ENCODE assay signal across 10 mouse cellular contexts in the genomic region with DNA sequence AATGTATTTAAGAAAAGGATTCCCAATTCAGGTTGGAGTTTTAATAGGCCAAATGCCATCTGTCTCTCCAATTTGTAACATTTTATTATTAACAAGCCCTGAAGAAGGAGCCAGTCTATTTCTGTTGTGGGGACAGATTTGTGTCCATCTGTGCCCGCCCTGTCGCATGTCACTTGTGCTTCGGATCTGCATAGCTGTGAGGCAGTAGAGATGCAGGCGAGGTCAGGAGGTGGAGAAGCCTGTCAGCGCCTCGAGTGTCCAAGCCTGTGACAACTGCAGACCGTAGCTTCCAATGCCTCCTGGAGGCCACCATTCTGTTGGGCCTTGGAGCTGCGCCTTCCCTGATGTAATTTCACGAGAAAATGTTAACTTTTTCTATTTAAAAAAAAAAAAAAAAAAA.
A peak's percentile ranks its signal among the peaks of the same experiment; 100 is the strongest.
DNase-seq lines count a peak whose midpoint lies in the region; ATAC-seq lines count a peak whose summit lies in the region.
"Had no signal": no experiment of that assay in that cellular context is flagged by ENCODE, and none has a peak within 500 bp of the region (broad histone marks: within the 10 kb centered on the region; RNA-seq: fewer than 3 reads in every experiment).

No protein-coding gene starts in this region.

- no peak overlapping the region for H3K4me2 ChIP-seq in hindbrain, embryonic 16.5 days (ENCODE audit: low read length)
- H3K4me2 ChIP-seq in hindbrain, embryonic 12.5 days (replicated peaks): no peak overlapping the region
- H3K4me2 ChIP-seq in heart, embryonic 11.5 days: no peak overlapping the region

- no peaks in the 10 kb centered on the region for H3K36me3 ChIP-seq in hindbrain, embryonic 16.5 days (ENCODE audit: control insufficient read depth, insufficient read depth, low read length)
- H3K36me3 ChIP-seq in hindbrain, embryonic 12.5 days: no peaks in the 10 kb centered on the region
- H3K36me3 ChIP-seq in heart, embryonic 11.5 days (ENCODE audit: control insufficient read depth, insufficient read depth, low read length): no peaks in the 10 kb centered on the region
- H3K36me3 ChIP-seq: limb, embryonic 15.5 days had no signal

- peaks cover 6% of the 10 kb centered on the region for H3K4me1 ChIP-seq in hindbrain, embryonic 16.5 days (ENCODE audit: control insufficient read depth, insufficient read depth, low read depth, low read length)
- H3K4me1 ChIP-seq in hindbrain, embryonic 12.5 days: peaks cover 12% of the 10 kb centered on the region
- H3K4me1 ChIP-seq in heart, embryonic 11.5 days (ENCODE audit: control insufficient read depth, insufficient read depth, low read length): peaks cover 10% of the 10 kb centered on the region

- ATAC-seq in hindbrain, embryonic 16.5 days: 0 out of 2 replicates have a peak, but pooled peaks have one; percentile 34
- ATAC-seq in hindbrain, embryonic 12.5 days (ENCODE audit: low FRiP score): no peak
- 0 out of 2 replicates have a peak, but pooled peaks have one; percentile 35 for ATAC-seq in heart, embryonic 11.5 days (replicated peaks; ENCODE audit: insufficient number of reproducible peaks, low FRiP score, low TSS enrichment)

- WGBS in hindbrain, embryonic 16.5 days: 45% methylated on average over 9 of the region's 9 CpGs
- 41% methylated on average over 9 of the region's 9 CpGs for WGBS in hindbrain, embryonic 12.5 days
- 29% methylated on average over 9 of the region's 9 CpGs for WGBS in heart, embryonic 11.5 days (ENCODE audit: insufficient replicate concordance)

- H3K4me3 ChIP-seq in hindbrain, embryonic 16.5 days (ENCODE audit: low read length): no peak overlapping the region
- H3K4me3 ChIP-seq in hindbrain, embryonic 12.5 days: no peak overlapping the region
- no peak overlapping the region for H3K4me3 ChIP-seq in heart, embryonic 11.5 days (ENCODE audit: low read depth, low read length)
- H3K4me3 ChIP-seq: limb, embryonic 15.5 days had no signal

- peak; percentile 70 to 80 for DNase-seq in cerebellum, adult 18-20 months
- peak; percentile 10 to 13 for DNase-seq in layer of hippocampus, postnatal 25 days (ENCODE audit: extremely low spot score in 1 of 2, low spot score in 1 of 2)
- DNase-seq in kidney, postnatal 25 days: no peak
- DNase-seq in lung, postnatal 36 days: no peak
- no peak for DNase-seq in thymus, adult 18-20 months
- DNase-seq: kidney, adult 18-20 months had no signal

- no peaks in the 10 kb centered on the region for H3K9me3 ChIP-seq in hindbrain, embryonic 16.5 days (ENCODE audit: control insufficient read depth, low read length)
- no peaks in the 10 kb centered on the region for H3K9me3 ChIP-seq in hindbrain, embryonic 12.5 days (replicated peaks)
- H3K9me3 ChIP-seq in heart, embryonic 11.5 days (replicated peaks; ENCODE audit: control insufficient read depth, low read length): no peaks in the 10 kb centered on the region
- H3K9me3 ChIP-seq: limb, embryonic 15.5 days had no signal

- H3K27ac ChIP-seq in hindbrain, embryonic 16.5 days (ENCODE audit: low read depth, low read length): no peak overlapping the region
- H3K27ac ChIP-seq in hindbrain, embryonic 12.5 days: no peak overlapping the region
- H3K27ac ChIP-seq in heart, embryonic 11.5 days (ENCODE audit: low read depth, low read length): no peak overlapping the region
- H3K27ac ChIP-seq: limb, embryonic 15.5 days had no signal

- no peak overlapping the region for H3K9ac ChIP-seq in hindbrain, embryonic 16.5 days (ENCODE audit: low read depth, low read length)
- no peak overlapping the region for H3K9ac ChIP-seq in hindbrain, embryonic 12.5 days
- H3K9ac ChIP-seq in heart, embryonic 11.5 days (ENCODE audit: low read depth, low read length): no peak overlapping the region
- H3K9ac ChIP-seq: limb, embryonic 15.5 days had no signal

- no peaks in the 10 kb centered on the region for H3K27me3 ChIP-seq in hindbrain, embryonic 16.5 days (replicated peaks; ENCODE audit: control insufficient read depth, insufficient read depth, low read length)
- no peaks in the 10 kb centered on the region for H3K27me3 ChIP-seq in hindbrain, embryonic 12.5 days
- no peaks in the 10 kb centered on the region for H3K27me3 ChIP-seq in heart, embryonic 11.5 days (ENCODE audit: control insufficient read depth, insufficient read depth, low read length)
- H3K27me3 ChIP-seq: limb, embryonic 15.5 days had no signal

Comparison
In these comparisons a context has a peak if more than half of its experiments do, and no peak if none do; other contexts are left out.
1. DNase-seq: peak in cerebellum, adult 18-20 months (2 of 2) and layer of hippocampus, postnatal 25 days (2 of 2); none in kidney, postnatal 25 days (0 of 2), lung, postnatal 36 days (single experiment) and thymus, adult 18-20 months (0 of 2).